Mouse (Mus musculus) CH12.LX (cell line): ENCODE measurements around the gene Atp5b.

Source experiments
- BHLHE40 ChIP-seq: IDR thresholded peaks from 2 replicates; pipeline ENCODE4 v1.6.1; 2011; ENCODE audit warnings: mild to moderate bottlenecking, low read depth, low read length, improper control_type of control experiment
- CHD1 ChIP-seq: IDR thresholded peaks from 2 replicates; pipeline ENCODE4 v1.6.1; 2012; ENCODE audit warnings: low read depth, low read length, improper control_type of control experiment, inconsistent platforms
- CTCF ChIP-seq, 2 experiments: IDR thresholded peaks in 1 of 2; conservative IDR thresholded peaks in 1 of 2; 2 replicates each; pipeline ENCODE4 v1.5.1; 2011 to 2012; ENCODE audit warnings: low read depth in 2 of 2, low read length in 2 of 2, improper control_type of control experiment in 1 of 2, inconsistent platforms in 1 of 2, mild to moderate bottlenecking in 1 of 2, moderate library complexity in 1 of 2
- IRF4 ChIP-seq: IDR thresholded peaks from 2 replicates; pipeline ENCODE4 v1.6.1; 2014; ENCODE audit warnings: low read depth, mild to moderate bottlenecking, inconsistent platforms, low read length, improper control_type of control experiment
- JUND ChIP-seq: conservative IDR thresholded peaks from 2 replicates; pipeline ENCODE4 v1.6.1; 2011; ENCODE audit warnings: low read depth, low read length, improper control_type of control experiment
- MAX ChIP-seq: IDR thresholded peaks from 2 replicates; pipeline ENCODE4 v1.6.1; 2011; ENCODE audit warnings: low read length, improper control_type of control experiment
- MAZ ChIP-seq: IDR thresholded peaks from 2 replicates; pipeline ENCODE4 v1.6.1; 2012; ENCODE audit warnings: low read depth, mild to moderate bottlenecking, inconsistent platforms, low read length, improper control_type of control experiment, moderate library complexity
- MEF2A ChIP-seq: IDR thresholded peaks from 2 replicates; pipeline ENCODE4 v1.6.1; 2014; ENCODE audit warnings: low read depth, mild to moderate bottlenecking, inconsistent platforms, low read length, improper control_type of control experiment, borderline replicate concordance
- MXI1 ChIP-seq: IDR thresholded peaks from 2 replicates; pipeline ENCODE4 v1.6.1; 2011; ENCODE audit warnings: mild to moderate bottlenecking, low read depth, low read length, improper control_type of control experiment
- POLR2A ChIP-seq: IDR thresholded peaks from 2 replicates; pipeline ENCODE4 v1.6.1; 2011; ENCODE audit warnings: low read depth, mild to moderate bottlenecking, improper control_type of control experiment, low read length
- UBTF ChIP-seq: IDR thresholded peaks from 2 replicates; pipeline ENCODE4 v1.6.1; 2012; ENCODE audit warnings: low read depth, mild to moderate bottlenecking, inconsistent platforms, low read length, improper control_type of control experiment, moderate library complexity
- USF1 ChIP-seq: IDR thresholded peaks from 2 replicates; pipeline ENCODE4 v1.6.1; 2014; ENCODE audit warnings: low read depth, mild to moderate bottlenecking, inconsistent platforms, low read length, improper control_type of control experiment
- ZC3H11A ChIP-seq: IDR thresholded peaks from 2 replicates; pipeline ENCODE4 v1.6.1; 2012; ENCODE audit warnings: low read depth, mild to moderate bottlenecking, inconsistent platforms, low read length, improper control_type of control experiment
- ZNF384 ChIP-seq: IDR thresholded peaks from 2 replicates; pipeline ENCODE4 v1.6.1; 2012; ENCODE audit warnings: low read depth, low read length, improper control_type of control experiment, inconsistent platforms

- TF ChIP-seq CHD1 = no peak
- no peak for TF ChIP-seq POLR2A
- TF ChIP-seq CTCF (conservative IDR thresholded peaks at IDR 0.05 in 1 of 2, IDR thresholded peaks at IDR 0.05 in 1 of 2; ENCODE audit: low read depth in 2 of 2, low read length in 2 of 2) = no peak
- no peak for TF ChIP-seq ZC3H11A
- no peak for TF ChIP-seq MEF2A
- no peak for TF ChIP-seq BHLHE40
- TF ChIP-seq ZNF384 = no peak
- no peak for TF ChIP-seq MAX
- TF ChIP-seq JUND = no peak
- TF ChIP-seq USF1 = no peak
- TF ChIP-seq MXI1 = no peak
- no peak for TF ChIP-seq IRF4
- TF ChIP-seq MAZ = no peak
- TF ChIP-seq UBTF = no peak
These were observed 43.9 kb upstream of the Atp5b start for GRCm38 (mm10) chr10:128039167-128039566.
